Mouse (Mus musculus) spleen, adult 18-20 months (tissue): ENCODE results near the gene Itfg2.
A peak's percentile ranks its signal among the peaks of the same experiment; 100 is the strongest.

Source experiments
- DNase-seq, 2 experiments: peaks; one replicate each; pipeline ENCODE4 v3.0.0; 2022; ENCODE audit warnings: mixed read lengths in 2 of 2

The Itfg2 gene

DNA sequence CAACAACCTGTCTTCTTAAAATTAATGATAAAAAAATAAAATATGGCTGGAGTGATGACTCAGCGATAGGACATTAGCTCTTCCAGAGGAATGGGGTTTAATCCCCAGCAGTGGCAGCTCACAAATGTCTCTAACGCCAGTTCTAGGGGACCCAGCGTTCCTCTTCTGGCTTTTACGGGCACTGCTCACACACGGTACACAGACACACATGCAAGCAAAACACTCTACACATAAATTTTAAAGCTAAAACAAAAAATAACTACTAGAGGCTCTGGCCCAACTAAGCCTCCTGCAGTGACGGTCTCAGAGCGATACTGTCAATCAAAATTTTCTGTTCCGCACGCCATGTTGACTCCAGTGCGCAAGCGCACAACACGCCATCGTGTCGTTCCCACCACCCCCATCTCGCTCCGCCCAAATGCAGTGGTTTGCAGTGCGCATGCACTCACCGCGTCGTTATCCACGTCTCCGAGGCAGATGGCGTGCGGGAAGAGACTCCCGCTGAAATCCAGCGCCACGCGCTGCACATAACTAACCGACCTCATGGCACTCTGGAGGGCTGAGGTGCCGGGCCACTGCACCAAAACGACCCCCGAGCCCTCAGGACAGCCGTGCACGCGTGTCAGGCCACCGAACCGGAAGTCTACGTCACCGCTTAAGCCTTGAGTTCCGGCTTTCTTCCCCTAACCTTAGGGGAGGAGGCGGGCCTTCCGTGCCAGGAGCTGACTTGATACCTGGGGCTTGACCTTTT, at the start of gene Itfg2:
Gene Itfg2 (minus strand): TSS at position 663 of the 751 bp plus-strand sequence.
- DNase-seq: peak; percentile 91 to 92

DNA sequence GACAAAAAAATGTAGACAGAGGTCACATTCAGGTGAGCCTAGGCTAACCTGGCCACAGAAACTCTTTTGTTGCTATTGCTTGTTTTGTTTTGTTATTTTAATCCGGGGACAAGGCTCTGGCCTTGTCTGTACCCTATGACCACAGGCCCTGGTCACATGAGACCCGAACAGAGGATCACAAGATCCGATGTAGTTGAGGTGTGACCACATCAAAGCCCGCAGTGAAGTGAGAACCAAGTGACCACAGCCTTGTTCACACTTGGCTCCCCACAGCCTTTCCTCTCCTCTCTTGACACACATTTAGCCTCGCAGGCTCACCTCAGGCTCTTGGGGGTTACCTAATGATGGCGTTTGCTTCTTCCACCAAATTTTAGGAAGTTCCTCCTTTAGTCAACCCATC, 49.4 kb upstream of the Itfg2 start:
- no peak for DNase-seq

DNA sequence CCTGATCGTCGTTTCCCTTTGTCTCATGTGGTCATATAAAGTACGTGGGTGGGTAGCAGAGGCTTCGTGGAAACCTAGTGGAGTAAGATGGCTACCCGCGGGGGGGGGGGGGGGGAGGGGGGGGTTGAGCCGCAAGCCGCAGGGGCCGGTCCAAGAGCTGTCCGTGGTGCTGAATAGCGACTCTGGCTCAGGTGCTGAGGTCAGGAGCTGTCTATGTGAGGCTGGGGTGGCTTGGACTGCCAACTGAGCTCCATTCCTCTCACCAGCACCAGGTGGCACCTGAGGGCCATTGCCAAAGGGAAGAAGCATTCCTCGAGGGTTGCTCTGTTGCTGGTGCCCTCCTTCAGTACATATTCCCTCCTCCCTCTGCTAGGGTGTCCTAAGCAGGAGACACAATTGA, 44.7 kb upstream of the Itfg2 start:
- DNase-seq: peak in 1 of 2 experiments; percentile 6

DNA sequence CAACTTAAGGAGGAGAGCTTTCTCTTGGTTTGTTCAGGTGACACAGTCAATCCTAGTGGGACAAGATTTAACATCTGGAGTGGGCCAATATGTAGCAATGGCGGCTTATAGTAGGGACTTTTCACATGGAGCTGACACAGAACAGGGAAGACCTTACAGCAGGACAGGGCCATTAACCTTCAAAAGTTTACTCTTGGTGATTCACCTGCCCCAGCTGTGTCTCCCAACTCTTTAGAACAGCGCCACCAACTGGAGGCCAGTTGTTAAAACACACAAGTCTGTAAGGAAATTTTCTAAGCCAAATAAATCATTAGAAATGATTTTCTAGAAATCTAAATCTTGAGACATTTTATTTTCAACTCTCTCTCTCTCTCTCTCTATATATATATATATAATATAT, 42.6 kb upstream of the Itfg2 start:
- DNase-seq: no peak

DNA sequence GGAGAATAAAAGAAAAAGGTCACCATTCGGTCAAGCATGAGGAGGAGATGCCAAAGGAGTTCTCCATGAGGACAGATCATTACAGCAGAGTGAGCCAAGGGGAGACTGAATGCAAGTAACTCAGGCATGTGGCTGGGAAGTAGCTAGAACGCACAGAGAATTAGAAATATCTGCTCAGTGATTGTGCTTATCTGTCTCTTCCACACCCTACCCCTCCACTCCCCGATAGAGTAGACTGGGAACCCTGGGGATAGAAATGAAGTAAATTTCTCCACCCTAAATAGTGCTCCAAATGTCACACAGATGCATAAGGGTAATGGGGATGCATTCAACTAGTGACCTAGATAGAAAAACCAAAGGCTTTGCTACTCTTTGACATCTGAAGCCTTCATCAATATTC, 41.8 kb upstream of the Itfg2 start:
- DNase-seq: no peak

DNA sequence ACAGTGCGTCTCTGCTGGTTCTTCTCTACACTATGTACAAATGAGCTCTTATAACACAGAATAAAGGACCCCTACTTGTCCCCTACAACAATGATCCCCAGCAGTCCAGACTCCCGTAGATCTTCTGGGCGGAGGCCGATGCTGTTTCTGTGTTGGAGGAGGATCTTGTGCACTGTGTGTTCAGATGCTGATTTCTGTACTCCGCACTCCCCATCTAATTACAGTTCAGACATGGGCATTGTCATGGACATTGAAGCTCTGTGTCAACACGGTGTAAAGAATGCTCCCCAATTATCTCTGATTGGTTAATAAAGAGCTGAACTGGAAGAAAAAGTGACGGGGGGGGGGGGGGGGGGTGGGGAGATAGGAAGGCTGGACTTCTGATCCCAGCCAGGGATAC, 41.3 kb upstream of the Itfg2 start:
- no peak for DNase-seq

DNA sequence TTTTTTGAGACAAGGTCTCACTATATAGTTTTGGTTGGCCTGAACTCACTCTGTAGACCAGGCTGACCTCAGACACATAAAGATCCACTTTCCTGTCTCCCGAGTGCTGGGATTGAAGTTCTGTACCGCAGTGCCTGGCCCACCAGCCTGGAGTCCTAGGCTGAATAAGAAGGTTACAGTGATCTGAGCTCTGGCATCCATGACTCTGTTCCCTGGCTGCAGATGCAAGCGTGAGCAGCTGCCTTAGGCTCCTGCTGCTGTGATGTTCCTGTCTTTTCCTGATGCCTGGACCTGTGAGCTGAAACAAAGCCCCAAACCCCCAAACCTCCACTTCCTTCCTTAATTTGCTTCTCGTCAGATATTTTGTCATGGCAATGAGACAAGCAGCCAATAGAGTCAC, 40.3 kb upstream of the Itfg2 start:
- no peak for DNase-seq

DNA sequence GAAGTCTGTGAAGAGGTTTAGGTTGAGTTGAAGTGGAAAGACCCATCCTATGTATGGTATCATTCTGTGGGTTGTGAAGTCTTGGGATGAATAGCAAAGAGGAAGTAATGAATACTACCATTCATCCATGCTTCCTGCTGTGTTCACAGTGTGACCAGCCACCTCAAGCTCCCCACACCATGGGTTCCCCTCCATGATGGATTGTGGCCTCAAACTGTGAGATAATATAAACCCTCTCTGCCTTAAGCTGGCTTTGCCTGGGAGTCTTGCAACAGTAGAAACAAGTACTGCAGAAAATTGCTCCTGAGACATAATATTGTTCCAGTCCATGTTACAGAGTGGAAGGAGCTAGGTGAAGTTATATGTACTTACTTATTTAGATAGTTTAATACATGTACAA, 36.9 kb upstream of the Itfg2 start:
- no peak for DNase-seq

DNA sequence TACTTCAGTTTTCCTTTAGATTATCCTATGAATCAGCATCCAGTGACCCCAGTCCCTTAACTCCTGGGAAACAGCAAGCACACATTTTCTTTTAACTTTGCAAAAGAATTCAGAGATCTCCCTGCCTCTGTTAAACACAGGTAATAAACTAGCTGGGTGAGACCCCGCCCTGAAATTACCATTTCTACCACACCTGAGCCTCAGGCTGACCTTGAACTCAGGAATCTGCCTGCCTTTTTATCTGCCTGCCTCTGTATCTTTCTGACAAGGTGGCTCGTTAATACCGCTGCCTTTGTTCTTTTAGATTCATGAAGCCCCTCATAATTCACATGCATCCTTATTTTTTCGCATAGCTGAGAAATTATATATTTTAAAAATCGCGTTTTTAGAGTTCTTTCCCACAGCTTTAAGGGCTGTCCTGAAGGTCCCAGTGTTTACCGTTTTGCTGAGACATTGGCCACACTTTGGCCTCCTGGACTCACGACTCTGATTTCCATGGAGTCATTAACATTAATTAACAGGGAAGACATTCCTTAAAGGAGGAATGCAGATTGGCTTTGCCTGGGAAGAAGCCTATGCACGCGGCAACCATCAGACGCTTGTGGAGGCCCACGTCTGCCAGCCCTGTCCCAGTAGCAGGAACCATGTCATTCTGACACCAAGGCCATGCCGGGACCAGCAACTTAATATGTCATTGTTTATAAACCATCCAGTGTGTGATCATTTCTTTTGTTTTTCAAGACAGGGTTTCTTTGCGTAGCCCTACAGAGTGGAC, 36.2 kb upstream of the Itfg2 start:
- no peak for DNase-seq

DNA sequence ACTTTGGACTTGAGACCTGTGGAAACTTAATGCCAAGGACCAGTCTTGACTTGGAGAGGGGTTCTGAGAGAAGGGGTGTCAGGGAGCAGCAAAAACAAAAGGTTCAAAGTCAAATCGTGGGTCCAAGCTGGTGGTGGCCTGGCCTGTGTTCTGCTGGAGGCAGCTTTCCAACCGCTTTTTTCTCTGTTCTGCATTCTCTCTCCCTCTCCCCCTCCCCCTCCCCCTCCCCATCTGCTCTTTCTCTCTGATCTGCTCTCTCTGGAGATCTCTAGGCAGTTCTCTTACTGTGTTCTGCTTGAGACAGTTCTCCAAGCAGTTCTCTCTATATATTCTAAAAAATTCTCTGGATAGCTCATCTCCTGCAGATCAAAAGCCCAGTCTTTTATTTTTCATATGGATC, 35.6 kb upstream of the Itfg2 start:
- DNase-seq: no peak

DNA sequence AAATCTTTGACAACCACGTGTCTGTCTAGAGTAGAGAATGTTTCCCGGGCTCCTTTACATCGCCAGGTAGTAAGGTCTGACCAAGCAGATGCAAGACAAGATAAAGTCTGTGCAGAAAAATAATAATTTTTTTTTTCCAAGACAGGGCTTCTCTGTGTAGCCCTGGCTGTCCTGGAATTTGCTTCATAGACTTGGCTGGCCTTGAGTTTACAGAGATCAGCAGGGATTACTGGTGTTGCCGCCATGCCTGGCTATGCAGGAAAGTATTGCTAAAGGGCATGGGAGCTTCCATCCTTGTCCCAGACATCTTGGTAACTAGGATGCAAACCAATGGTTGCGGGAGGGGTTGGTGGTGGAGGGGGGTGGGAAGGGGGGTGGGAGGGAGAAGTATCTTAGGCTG, 32.5 kb upstream of the Itfg2 start:
- DNase-seq: no peak

DNA sequence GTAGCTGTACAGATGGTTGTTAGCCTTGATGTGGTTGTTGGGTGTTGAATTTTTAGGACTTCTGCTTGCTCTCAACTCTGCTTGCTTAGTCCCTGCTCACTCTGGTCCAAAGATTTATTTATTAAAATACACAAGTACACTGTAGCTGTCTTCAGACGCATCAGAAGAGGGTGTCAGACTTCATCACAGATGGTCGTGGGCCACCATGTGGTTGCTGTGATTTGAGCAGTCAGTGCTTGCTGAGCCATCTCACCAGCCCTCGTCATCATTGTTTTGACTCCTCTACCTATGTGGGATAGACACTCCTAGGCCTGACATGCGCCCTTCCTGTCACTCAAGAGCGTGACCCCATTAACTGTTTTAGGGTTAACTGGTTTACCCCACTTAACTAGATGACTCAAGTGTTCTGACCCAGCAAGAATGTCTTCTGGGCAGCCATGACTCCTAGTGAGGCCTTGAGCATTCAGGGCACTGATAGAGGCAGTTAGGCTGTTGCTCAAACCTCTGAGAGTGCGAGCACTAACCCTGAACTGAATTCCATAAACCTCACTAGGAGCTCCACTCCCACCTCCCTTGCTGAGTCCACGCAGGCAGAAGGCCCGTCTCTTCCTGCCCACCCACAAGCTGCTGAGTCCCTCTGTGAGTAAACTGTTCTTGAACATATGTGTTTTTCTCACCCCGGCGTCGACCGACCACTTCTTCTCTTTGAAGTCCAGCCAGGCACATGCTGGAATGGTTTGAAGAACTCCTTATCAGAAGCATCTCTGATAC, 31.3 kb upstream of the Itfg2 start:
- no peak for DNase-seq

DNA sequence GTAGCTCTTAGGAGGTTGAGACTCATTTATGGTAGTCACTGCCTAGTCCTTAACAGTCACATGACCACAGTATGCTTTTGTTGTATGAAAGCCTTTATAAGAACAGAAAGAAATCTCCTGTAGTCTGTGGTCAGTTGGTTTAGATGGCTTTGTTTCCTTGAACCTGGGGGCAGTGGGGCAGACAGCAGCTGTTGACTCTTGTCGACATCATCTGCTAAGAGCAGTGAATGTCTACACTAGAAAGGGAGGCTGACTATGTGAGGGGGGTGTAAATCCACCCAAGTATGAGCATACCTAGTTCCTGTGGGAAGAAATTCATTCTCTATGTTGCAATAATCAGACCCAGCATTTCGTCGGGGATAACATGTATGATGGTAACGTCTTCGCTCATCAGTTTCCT, 22.3 kb upstream of the Itfg2 start:
- no peak for DNase-seq

DNA sequence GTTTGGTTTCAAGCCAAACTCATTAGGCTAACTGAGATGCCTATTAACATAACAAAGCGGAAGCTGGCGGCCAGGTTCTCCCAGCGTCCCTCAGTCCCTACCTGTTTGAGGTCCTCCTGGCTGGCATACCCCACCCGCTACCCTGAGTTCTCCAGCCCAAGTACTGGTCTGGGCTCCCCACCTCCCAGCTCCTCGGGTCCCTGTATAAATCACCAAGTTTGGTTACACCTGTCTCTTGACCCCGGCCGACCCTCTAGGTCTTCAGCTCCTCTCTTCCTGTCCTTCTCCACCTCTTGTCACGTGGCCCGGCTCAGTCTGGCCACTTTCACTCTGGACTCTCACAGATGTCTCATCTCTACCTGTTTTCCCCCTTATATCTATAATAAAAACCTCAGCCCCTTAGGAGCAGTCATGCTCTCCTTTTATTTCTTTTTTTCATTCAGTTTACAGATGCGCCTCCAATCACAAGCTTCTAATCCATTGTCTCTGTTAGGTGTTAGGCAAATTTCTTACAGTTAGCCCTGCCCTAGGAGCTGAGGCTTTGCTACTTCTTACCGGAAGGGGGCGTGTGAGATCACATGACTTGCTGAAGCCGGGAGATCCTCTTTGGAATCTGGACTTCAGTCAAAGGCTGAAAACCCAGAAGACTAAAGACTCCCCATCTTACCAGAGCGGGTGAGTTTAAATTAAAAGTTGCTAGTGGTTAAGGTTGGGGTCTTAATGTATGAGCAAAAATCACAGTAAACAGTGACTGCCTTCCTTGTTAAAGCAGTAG, 21.2 kb upstream of the Itfg2 start:
- DNase-seq: no peak

DNA sequence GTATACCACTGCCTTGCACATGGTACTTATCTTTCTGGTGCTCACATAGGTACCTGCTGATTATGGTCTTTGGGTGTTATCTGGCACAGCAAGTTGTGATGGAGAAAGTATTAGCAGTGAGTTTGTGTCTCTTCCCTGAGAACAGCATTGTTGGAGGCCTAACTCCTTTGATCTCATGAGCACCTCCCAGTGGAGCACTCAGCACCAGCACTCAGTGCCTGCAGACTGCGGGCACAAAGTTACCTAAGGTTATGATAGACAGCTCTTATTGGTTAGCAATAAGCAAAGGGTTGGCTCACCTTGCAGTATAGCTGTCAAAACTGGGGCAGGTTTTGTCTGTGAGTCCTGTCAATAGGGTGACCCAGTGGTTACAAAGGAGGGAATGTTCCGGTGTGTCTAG, 15.5 kb upstream of the Itfg2 start:
- no peak for DNase-seq

DNA sequence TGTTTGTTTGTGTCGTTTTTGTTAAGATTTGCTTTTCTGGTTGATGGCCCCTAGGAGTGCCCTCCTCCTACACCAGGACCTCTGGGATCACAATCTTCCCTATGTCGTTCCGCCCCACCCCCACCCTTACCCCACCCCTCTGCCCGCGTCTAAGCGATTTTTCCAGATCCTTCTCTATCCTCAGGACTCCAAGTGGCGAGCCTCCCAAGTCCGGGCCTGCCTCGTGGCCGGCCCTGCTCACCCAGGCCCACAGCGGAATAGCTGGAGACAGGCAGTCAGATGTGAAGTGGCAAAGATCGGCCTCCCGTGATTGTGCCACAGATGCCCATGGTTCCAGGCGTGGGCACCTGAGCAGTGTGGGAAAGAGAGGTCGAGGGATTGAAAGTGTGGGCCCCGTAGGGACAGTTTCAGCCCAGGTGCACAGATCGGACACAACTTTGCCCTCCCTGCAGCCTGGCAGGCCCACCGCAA, 14.2 kb upstream of the Itfg2 start:
- peak in 1 of 2 experiments; percentile 23 for DNase-seq

DNA sequence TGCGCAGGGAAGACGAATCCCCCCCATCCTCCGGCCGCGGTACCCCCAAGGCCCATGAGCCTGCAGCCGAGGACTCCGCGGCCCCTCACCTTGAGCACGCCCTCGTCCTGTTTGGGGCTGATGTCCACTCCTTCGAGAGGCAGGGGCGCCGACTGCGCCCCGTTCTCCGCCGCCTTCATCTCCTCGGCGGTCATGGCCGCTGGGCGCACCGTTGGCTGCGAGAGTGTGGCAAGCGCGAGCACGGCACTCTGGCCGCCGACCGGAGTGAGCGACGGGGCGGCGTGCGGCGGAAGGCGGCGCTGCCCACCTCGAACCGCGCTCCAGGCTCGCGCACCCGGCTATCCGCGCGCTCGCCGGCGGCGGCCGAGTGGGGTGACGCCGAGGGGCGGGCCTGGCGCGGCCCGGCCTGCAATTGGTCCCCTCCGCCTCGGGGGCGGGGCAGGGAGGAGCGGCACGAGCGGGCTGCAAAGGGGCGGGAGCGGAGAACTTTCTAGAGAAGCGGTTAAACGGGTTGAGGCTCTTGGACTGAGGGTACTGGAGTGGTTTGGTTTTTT, 13.7 kb upstream of the Itfg2 start, which contains the start of gene Fkbp4:
Gene Fkbp4 (minus strand): TSS at position 361 of the 554 bp plus-strand sequence.
- peak; percentile 91 to 95 for DNase-seq

DNA sequence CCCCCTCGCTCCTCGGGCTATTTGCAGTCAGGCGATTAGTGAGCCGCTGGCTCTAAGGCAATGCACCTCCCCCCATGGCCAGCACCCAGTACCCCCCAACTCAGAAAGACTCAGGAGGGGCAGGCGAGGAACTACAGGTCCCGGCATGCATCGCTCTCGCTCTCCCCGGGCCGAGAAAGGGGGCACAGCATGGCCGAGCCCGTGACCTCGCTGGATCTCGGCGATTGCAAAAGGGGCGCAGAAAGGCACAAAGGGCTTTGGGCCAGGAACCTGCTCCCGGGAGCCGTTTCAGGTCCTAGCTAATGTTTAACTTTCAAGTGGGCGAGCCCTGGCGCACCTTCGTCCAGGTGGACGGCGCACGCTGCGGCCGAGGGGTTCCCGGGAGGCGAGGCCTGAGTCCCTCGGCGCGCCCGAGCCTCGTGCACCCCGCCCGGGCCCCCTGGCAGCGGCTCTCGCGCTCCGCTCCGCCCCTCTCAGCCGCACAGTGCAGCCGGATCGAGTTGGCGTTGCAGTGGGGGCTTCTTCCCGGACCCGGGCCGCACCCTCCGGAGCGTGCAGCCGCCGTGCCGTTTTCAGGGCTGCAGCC, 13.1 kb upstream of the Itfg2 start:
- peak; percentile 50 to 67 for DNase-seq

DNA sequence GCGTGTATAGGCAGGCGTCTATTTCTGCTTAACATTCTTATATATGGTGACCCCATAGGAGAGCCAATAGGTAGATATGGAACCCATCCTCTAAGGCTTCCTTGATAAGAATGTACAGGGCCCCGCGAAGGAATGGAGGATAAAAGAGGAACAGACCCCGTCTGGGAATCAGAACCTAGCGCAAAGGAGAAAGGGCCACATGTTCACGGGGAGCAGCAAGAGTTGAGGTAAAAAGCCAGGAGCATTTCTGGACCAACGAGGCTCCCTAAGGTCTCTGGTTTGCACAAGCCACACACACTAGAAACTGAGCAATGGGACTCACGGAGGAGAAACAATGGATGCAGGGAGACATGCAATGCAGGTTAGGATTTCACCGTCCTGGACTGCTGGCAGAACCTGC, 12.6 kb upstream of the Itfg2 start:
- no peak for DNase-seq

DNA sequence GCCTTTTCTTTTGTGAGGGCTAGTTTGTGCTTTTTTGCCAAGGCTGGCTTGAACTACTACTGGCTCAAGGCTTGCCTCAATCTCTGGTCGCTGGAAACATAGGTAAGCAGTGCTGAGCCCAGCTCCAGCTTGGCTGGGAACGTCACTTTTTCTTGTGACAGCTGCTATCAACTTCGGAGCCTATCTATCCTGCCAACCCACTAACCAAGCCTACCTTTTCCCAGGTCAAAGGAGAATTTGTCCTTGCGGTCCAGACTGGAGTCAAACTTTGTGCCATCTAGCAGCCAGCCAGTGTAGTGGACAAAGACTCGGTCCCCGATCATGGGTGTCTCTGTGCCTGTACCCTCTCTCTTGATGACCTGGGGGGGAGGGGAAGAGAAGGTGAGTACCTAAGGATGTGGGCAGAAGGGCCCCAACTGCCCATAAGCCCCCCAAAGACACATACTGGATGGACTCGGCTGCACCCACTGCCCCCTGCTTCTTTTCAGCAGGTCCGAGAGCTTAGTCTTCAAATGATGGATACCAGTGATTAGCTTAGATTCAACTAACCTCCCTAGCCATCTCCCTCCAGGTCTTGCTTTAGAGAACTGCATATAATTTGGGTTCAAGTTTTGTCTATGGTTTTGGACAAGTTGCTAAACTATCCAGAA, 11.8 kb upstream of the Itfg2 start:
- no peak for DNase-seq

DNA sequence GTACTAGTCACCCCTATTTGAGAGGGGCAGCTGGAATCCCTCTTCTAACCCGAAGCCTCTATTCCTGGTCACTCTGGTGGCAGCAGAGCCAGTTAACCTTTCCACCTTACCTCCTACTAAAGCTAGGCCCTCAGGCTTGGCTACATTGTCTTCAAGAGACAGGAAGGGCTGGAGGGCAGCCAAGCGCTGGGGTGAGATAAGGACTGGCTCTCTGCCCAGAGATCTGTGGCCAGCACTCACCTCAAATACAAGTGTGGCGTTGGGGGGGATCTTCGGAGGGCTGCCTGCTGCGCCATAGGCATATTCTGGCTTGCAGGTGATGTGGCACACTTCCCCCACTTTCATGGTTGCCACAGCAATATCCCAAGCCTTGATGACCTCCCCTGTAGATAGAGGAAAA, 10.7 kb upstream of the Itfg2 start:
- no peak for DNase-seq
